Mouse (Mus musculus) left cerebral cortex, adult 11 months (tissue): ENCODE data around the gene Tssk3.
A peak's percentile ranks its signal among the peaks of the same experiment; 100 is the strongest.
"Not testable (repeated sequence)": the region's sequence is repeated elsewhere in the genome, so short reads cannot be mapped to it uniquely, and the experiment has no call there.

ENCODE experiments used
- DNase-seq: peaks from one replicate; pipeline ENCODE4 v3.0.0; 2022; ENCODE audit warnings: low spot score

The Tssk3 gene

GRCm38 (mm10) chr4:129500607-129501566, 10.1 kb upstream of the Tssk3 start:
- DNase-seq, result no peak

- DNase-seq, result no peak
These were observed 9.2 kb upstream of the Tssk3 start for GRCm38 (mm10) chr4:129500017-129500416.

GRCm38 (mm10) chr4:129498941-129499340, 8.1 kb upstream of the Tssk3 start:
- no peak for DNase-seq

- no peak for DNase-seq
These were observed 5.8 kb upstream of the Tssk3 start for GRCm38 (mm10) chr4:129496631-129497030.

GRCm38 (mm10) chr4:129495672-129496562, 5.1 kb upstream of the Tssk3 start:
- no peak for DNase-seq

GRCm38 (mm10) chr4:129494681-129495080, 3.9 kb upstream of the Tssk3 start:
- DNase-seq, result no peak

GRCm38 (mm10) chr4:129481090-129481489, 9.7 kb downstream of the Tssk3 start:
- no peak for DNase-seq

GRCm38 (mm10) chr4:129479863-129480262, 11.0 kb downstream of the Tssk3 start:
- no peak for DNase-seq

- no peak for DNase-seq
These were observed 14.8 kb downstream of the Tssk3 start for GRCm38 (mm10) chr4:129476047-129476446.

- no peak for DNase-seq
These were observed 26.5 kb downstream of the Tssk3 start for GRCm38 (mm10) chr4:129464286-129464815.

GRCm38 (mm10) chr4:129463097-129464059, 27.4 kb downstream of the Tssk3 start:
- DNase-seq, result no peak

GRCm38 (mm10) chr4:129462118-129462517, 28.7 kb downstream of the Tssk3 start:
- DNase-seq, result no peak

GRCm38 (mm10) chr4:129461183-129461960, 29.4 kb downstream of the Tssk3 start, which contains the start of gene Bsdc1:
Bsdc1 (plus strand) TSS chr4:129461581.
- peak; percentile 100 for DNase-seq

GRCm38 (mm10) chr4:129460827-129461182, 30.0 kb downstream of the Tssk3 start:
- DNase-seq, result no peak

GRCm38 (mm10) chr4:129459726-129460125, 31.1 kb downstream of the Tssk3 start:
- no peak for DNase-seq

- not testable (repeated sequence) for DNase-seq
These were observed 33.5 kb downstream of the Tssk3 start for GRCm38 (mm10) chr4:129457311-129457710.

GRCm38 (mm10) chr4:129456126-129456525, 34.7 kb downstream of the Tssk3 start:
- no peak for DNase-seq

- peak; percentile 66 for DNase-seq
These were observed 35.6 kb downstream of the Tssk3 start for GRCm38 (mm10) chr4:129455265-129455664.

GRCm38 (mm10) chr4:129451471-129452169, 39.2 kb downstream of the Tssk3 start:
- DNase-seq, result no peak

GRCm38 (mm10) chr4:129450851-129451250, 40.0 kb downstream of the Tssk3 start:
- no peak for DNase-seq
